Comparison of ENCODE assay signal across 9 mouse cellular contexts in the genomic region with DNA sequence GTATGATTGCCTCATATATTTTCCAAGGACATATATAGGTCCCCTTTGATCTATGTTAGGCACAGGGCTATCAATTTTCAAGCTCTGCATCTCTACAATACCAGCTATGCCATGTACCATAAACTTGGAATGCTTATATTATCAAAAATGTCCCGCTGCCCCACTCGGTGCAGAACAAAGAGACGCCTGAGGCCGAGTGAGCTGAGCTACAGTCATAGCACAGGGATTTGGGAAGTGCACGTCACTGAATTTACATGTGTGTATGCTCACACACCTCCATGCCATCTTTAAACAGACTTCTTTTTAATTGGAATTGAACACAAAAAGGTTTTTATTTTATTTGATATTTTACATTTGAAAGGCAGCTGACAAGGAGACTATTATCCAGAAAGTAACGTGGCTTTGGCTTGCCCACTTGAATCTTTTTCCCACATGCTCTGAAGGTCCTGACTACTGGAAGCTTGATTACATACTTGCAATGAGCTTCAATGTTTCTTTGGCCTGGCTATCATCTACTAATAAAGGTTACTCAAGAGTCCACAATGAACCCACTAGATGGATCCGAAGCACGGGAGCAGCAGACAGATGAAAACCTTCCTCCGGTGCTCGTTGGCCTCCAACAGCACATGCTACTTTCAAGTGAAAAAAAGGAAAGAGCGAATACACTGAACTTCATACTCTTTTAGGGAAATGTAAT.
DNase-seq lines count a peak whose midpoint lies in the region; ATAC-seq and TF ChIP-seq lines count a peak whose summit lies in the region.
"Had no signal": no experiment of that assay in that cellular context is flagged by ENCODE, and none has a peak within 500 bp of the region (broad histone marks: within the 10 kb centered on the region; RNA-seq: fewer than 3 reads in every experiment).

No protein-coding gene starts in this region.

- no peak for TF ChIP-seq EP300 in heart, postnatal 0 days (IDR thresholded peaks at IDR 0.05; ENCODE audit: low read depth)

- no peaks in the 10 kb centered on the region for H3K27me3 ChIP-seq in heart, postnatal 0 days (ENCODE audit: control insufficient read depth, insufficient read depth, low read length)
- H3K27me3 ChIP-seq in embryonic facial prominence, embryonic 10.5 days (replicated peaks; ENCODE audit: low read depth, poor library complexity, severe bottlenecking) = no peaks in the 10 kb centered on the region
- no peaks in the 10 kb centered on the region for H3K27me3 ChIP-seq in hindbrain, embryonic 12.5 days
- H3K27me3 ChIP-seq in midbrain, postnatal 0 days (ENCODE audit: insufficient read depth, low read length) = no peaks in the 10 kb centered on the region
- H3K27me3 ChIP-seq in kidney, adult 2 months (replicated peaks; ENCODE audit: control insufficient read depth, insufficient read depth, low read length) = no peaks in the 10 kb centered on the region

- H3K4me3 ChIP-seq in heart, postnatal 0 days (ENCODE audit: low read depth, low read length) = peak overlapping the region; percentile 11; the same call in 1 of the 2 replicates
- H3K4me3 ChIP-seq in embryonic facial prominence, embryonic 10.5 days = peak overlapping the region; percentile 62
- peak overlapping the region; percentile 42 for H3K4me3 ChIP-seq in hindbrain, embryonic 12.5 days
- peak overlapping the region; percentile 36 for H3K4me3 ChIP-seq in midbrain, postnatal 0 days (ENCODE audit: low read depth, low read length)
- no peak overlapping the region for H3K4me3 ChIP-seq in kidney, adult 2 months (ENCODE audit: insufficient read depth, low read depth, low read length)

- no peak for ATAC-seq in heart, postnatal 0 days (ENCODE audit: insufficient read depth, low read depth)
- ATAC-seq in hindbrain, embryonic 12.5 days (ENCODE audit: low FRiP score) = no peak
- peak; percentile 60; the same call in 1 of the 2 replicates for ATAC-seq in midbrain, postnatal 0 days (ENCODE audit: low FRiP score)
- no peak for ATAC-seq in megakaryocyte progenitor cell, adult 5-6 weeks (replicated peaks; ENCODE audit: poor library complexity)

- 0 out of 2 replicates have a peak overlapping the region, but pooled peaks have one; percentile 26 for H3K4me2 ChIP-seq in heart, postnatal 0 days (ENCODE audit: low read depth, low read length)
- H3K4me2 ChIP-seq in hindbrain, embryonic 12.5 days (replicated peaks) = peak overlapping the region; percentile 53
- H3K4me2 ChIP-seq in midbrain, postnatal 0 days (ENCODE audit: low read depth, low read length, poor library complexity, severe bottlenecking) = peak overlapping the region; percentile 54

- 0 out of 2 replicates have a peak, but pooled peaks cover 6% of the 10 kb centered on the region for H3K4me1 ChIP-seq in heart, postnatal 0 days (ENCODE audit: control insufficient read depth, insufficient read depth)
- peaks cover 76% of the 10 kb centered on the region for H3K4me1 ChIP-seq in embryonic facial prominence, embryonic 10.5 days
- H3K4me1 ChIP-seq in hindbrain, embryonic 12.5 days = peaks cover 38% of the 10 kb centered on the region
- H3K4me1 ChIP-seq in midbrain, postnatal 0 days (ENCODE audit: insufficient read depth, low read length) = no peaks in the 10 kb centered on the region
- no peaks in the 10 kb centered on the region for H3K4me1 ChIP-seq in kidney, adult 2 months (ENCODE audit: control insufficient read depth, insufficient read depth, low read length)

- DNase-seq in heart, postnatal 0 days (ENCODE audit: low spot score) = no peak
- no peak for DNase-seq in heart, postnatal 10 days
- peak; percentile 31 for DNase-seq in embryonic facial prominence, embryonic 10.5 days (ENCODE audit: low spot score)
- peak; percentile 39 for DNase-seq in midbrain, postnatal 0 days (ENCODE audit: low spot score)
- no peak for DNase-seq in urinary bladder, adult 18-20 months (ENCODE audit: low spot score in 2 of 2)
- no peak for DNase-seq in kidney, adult 2 months
- DNase-seq: adrenal gland, postnatal 36 days had no signal

- H3K27ac ChIP-seq in heart, postnatal 0 days (ENCODE audit: low read depth) = 0 out of 2 replicates have a peak overlapping the region, but pooled peaks have one; percentile 25
- H3K27ac ChIP-seq in embryonic facial prominence, embryonic 10.5 days (replicated peaks) = peak overlapping the region; percentile 85
- peak overlapping the region; percentile 82 for H3K27ac ChIP-seq in hindbrain, embryonic 12.5 days
- peak overlapping the region; percentile 13 for H3K27ac ChIP-seq in midbrain, postnatal 0 days (ENCODE audit: low read depth, low read length)
- no peak overlapping the region for H3K27ac ChIP-seq in kidney, adult 2 months (ENCODE audit: insufficient read depth, low read depth, low read length)

- TF ChIP-seq POLR2A in kidney, adult 2 months (IDR thresholded peaks at IDR 0.05; ENCODE audit: low read depth, low read length) = no peak

- no peak for TF ChIP-seq CTCF in heart, postnatal 0 days (IDR thresholded peaks at IDR 0.05; ENCODE audit: low read depth)
- TF ChIP-seq CTCF in midbrain, postnatal 0 days (IDR thresholded peaks at IDR 0.05) = no peak
- TF ChIP-seq CTCF in kidney, adult 2 months (conservative IDR thresholded peaks at IDR 0.05; ENCODE audit: insufficient read depth, insufficient read length, low read depth, low read length) = no peak

- H3K9ac ChIP-seq in heart, postnatal 0 days (replicated peaks; ENCODE audit: low read depth, low read length) = no peak overlapping the region
- peak overlapping the region; percentile 68 for H3K9ac ChIP-seq in hindbrain, embryonic 12.5 days
- peak overlapping the region; percentile 48 for H3K9ac ChIP-seq in midbrain, postnatal 0 days (replicated peaks; ENCODE audit: low read length, poor library complexity, severe bottlenecking)

- H3K9me3 ChIP-seq in heart, postnatal 0 days (replicated peaks; ENCODE audit: control insufficient read depth, low read length) = no peaks in the 10 kb centered on the region
- no peaks in the 10 kb centered on the region for H3K9me3 ChIP-seq in embryonic facial prominence, embryonic 10.5 days
- no peaks in the 10 kb centered on the region for H3K9me3 ChIP-seq in hindbrain, embryonic 12.5 days (replicated peaks)
- H3K9me3 ChIP-seq in midbrain, postnatal 0 days (ENCODE audit: low read length) = no peaks in the 10 kb centered on the region

- intact Hi-C loops in heart, postnatal 10 days (cut with DNase I) = no loop called here

- H3K36me3 ChIP-seq in heart, postnatal 0 days (replicated peaks; ENCODE audit: control insufficient read depth, insufficient read depth, low read length) = no peaks in the 10 kb centered on the region
- H3K36me3 ChIP-seq in embryonic facial prominence, embryonic 10.5 days (replicated peaks) = 0 out of 2 replicates have a peak, but pooled peaks cover 5% of the 10 kb centered on the region
- no peaks in the 10 kb centered on the region for H3K36me3 ChIP-seq in hindbrain, embryonic 12.5 days
- H3K36me3 ChIP-seq in midbrain, postnatal 0 days (ENCODE audit: insufficient read depth, low read length) = no peaks in the 10 kb centered on the region
- H3K36me3 ChIP-seq in kidney, adult 2 months (ENCODE audit: control insufficient read depth, insufficient read depth, low read length) = no peaks in the 10 kb centered on the region

- WGBS in heart, postnatal 0 days = 78% methylated on average over 11 of the region's 11 CpGs
- WGBS in embryonic facial prominence, embryonic 10.5 days = 25% methylated on average over 11 of the region's 11 CpGs
- WGBS in hindbrain, embryonic 12.5 days = 13% methylated on average over 11 of the region's 11 CpGs
- 8% methylated on average over 11 of the region's 11 CpGs for WGBS in midbrain, postnatal 0 days
- WGBS in kidney, adult 2 months = 84% methylated on average over 11 of the region's 11 CpGs

Comparison
In these comparisons a context has a peak if more than half of its experiments do, and no peak if none do; other contexts are left out.
1. DNase-seq: peak in embryonic facial prominence, embryonic 10.5 days (single experiment) and midbrain, postnatal 0 days (single experiment); none in heart, postnatal 0 days (single experiment), heart, postnatal 10 days (0 of 2), urinary bladder, adult 18-20 months (0 of 2) and kidney, adult 2 months (single experiment).
2. Peak in every context shown above with its lines, with median percentiles within 50 percentile points of each other: H3K4me2 ChIP-seq.